Mouse (Mus musculus) kidney, adult 2 months (tissue): ENCODE data around the gene Olfr307.

Experiments
- CTCF ChIP-seq: fragments of 200-500 bp; conservative IDR thresholded peaks from 2 replicates; pipeline ENCODE4 v1.5.1; 2011; ENCODE audit warnings: low read depth, mild to moderate bottlenecking, control low read depth, low read length, moderate library complexity, mixed read lengths; ENCODE audit not compliant: insufficient read depth, insufficient read length
- POLR2A ChIP-seq: fragments of 200-500 bp; IDR thresholded peaks from one replicate; pipeline ENCODE4 v1.6.1; 2011; ENCODE audit warnings: low read depth, low read length, control low read depth

DNA sequence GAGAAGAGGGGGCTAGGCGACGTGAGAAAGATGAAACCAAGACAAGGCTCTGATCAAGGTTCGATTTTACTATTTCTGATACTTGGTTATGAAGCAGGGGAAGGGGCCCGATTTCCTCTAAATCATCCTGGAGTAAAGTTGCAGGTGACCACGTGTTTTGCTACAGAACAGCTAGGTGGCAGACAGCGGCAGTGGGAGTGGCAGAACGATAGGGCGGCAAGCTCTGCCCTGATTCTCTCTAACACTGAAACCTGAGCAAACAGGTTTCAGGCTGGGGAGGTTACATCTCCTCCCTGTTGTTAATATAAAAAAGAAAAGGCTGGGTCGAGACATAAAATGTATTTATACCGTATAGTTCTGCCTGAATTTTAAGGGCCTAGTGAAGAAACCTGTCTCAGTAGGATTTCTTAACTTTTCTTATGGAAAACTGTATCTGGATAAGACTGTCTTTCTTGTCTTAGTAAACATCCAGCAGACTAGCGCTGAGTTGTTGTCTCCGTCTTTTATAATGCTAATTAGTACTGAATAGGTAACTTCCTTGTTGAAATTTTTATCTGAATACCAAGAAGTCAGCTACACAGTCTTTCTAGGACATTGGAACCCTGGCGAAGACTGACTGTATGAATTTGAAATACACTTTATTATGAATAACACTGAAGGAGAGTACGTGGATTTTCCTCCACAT lies 5.6 kb upstream of the Olfr307 start:
- no peak for TF ChIP-seq CTCF
- no peak for TF ChIP-seq POLR2A
